Mouse (Mus musculus) spleen, postnatal 0 days (tissue): Measurements from ENCODE around the gene Fam118b. TPM values are rescaled to one million over a fixed set of nuclear protein-coding genes. Genes with fewer than 3 reads are reported as not detected.

ENCODE experiments used
- polyA plus RNA-seq: library from polyadenylated mRNA; unstranded; fragments of >200 nt; fragmentation: Nextera tagmentation; extraction: Ambion mirVana; gene quantifications from 2 replicates; pipeline ENCODE4 v1.2.1, GENCODE M21; 2015

Fam118b gene
- polyA plus RNA-seq, result 12.9 and 15.2 TPM in 2 replicates

DNA sequence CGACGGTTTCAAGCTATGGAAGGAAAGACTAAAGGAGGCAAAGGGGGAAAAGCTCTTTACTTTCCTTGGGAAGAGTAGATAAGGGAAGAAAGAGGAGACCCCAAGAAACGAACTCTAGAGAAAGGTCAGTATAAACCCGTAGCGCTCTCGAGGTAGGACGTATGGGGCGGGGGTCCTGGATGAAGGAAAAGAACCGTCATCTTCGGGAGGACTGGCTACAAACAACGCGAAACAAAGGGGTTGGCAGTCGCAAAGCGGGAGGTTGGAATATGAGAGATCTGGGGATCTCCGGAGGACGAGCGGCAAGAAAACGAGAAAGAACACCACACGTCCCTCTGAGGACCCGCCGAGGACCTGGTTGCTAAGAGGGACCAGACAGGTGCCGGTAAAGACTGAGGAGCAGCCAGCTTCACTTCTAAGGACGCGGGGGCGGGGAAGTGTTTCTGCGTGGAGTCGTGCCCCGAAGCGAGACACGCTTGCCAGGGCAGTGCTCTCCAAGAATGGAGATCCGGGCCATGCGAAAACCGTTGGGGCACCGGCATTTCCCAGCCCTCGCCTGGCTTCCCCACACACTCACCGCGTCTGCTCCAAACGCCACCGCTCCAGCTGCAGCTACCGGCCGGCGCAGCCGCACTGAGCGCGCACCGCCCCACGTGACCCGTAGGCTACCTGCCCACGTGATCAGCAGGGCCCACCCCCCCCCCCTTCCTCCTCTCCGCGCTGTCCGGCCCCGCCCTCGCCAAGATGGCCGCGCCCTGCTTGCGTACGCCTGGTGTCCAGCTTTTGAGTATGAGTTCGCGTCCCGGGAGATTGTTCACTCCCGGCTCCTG, at the start of gene Fam118b, which contains the start of gene Rpusd4:
Fam118b (minus strand) TSS at position 660 of the 830 bp plus-strand sequence.
Rpusd4 (plus strand) TSS at position 720 of the 830 bp plus-strand sequence.

GRCm38 (mm10) chr9:35210542-35211474, 56.8 kb downstream of the Fam118b start, which contains the start of gene Foxred1:
Gene Foxred1 (minus strand): TSS chr9:35211055.

DNA sequence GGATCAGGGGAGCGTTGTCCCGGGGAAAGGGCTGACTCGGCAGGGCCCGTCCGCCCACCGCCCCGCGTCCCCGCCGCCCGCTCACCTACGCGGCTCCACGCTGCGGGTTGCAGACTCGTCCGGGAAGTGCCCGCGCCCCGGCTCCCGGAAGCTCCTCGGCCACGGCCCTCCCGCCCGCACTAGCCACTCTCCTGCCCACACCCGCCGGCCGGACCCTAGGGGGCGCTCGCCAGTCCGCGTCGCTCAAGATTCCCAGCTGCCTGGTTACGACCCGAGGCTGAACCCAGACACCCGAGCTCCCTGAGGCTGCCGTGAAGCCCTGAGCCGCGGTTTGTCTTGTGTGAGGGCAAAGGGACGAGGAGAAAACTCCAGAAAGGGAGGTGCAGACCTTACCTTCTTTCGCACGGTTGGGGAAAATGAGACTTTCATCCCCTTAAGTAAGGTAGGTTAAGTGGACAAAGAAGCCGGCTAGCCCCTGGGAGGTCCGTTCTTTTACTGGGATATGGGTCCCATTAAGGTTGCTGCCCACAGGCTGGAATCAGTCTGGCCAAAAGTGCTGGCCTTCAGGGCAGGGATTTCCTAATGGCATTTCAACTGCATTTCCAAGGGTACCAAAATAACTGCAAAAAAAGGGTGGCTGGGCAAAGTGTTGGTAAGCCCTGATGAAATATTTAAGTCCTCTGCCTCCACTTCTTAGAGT, 67.7 kb downstream of the Fam118b start, which contains the start of the genes Srpr and Tirap:
Srpr (plus strand) TSS at position 404 of the 700 bp plus-strand sequence.
Tirap (minus strand) TSS at position 520 of the 700 bp plus-strand sequence.

DNA sequence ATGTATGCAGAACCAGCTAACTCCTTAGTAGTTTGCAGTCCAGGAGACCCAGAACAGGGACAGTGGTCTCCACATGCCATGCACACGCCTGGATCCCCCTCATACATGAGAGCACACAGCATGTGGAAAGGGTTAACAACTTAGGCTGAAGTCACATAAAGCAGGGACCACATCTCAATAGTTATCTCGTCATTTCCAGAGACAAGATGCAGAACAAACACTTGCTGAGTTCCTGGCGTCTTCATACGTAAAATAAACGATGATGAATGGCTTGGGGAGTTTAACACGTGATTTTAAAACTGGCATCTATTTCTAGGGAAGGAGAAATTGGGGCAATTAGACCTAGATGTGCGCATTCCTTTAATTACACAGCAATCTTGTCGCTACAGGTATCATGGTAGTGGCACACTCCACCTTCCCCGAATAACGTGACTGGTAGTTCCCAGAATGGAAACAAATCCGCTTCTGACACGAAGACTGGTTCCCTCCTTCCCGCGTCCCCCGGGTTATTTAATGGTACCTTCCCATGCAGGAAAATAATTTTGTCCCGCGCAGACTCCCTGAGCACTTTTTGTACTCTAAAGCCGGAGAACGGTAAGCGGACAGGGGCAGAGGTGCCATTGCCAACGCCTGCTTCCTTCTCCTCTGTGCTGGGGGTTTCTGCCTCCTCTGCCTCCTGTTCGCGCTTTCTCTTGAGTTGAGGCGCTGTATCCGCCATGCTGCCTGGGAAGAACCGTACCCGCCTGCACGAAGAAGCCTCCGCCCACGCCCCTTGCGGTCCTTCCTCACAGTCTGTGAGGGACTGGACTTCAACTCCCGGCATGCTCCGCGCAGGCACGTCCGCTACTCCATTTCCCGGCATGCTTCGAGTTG, 92.1 kb downstream of the Fam118b start, which contains the start of gene Dcps:
Dcps (minus strand) TSS at position 811 of the 873 bp plus-strand sequence.

Other genes with a start within 250 kb of the Fam118b start
- 29.7 and 34.6 TPM in 2 replicates for gene St3gal4, start 148.5 kb downstream of the Fam118b start, polyA plus RNA-seq
- 40.4 and 43.6 TPM in 2 replicates for gene Dcps, start 91.7 kb downstream of the Fam118b start, polyA plus RNA-seq
- gene Srpr, start 67.6 kb downstream of the Fam118b start, polyA plus RNA-seq, result 71.5 and 72.8 TPM in 2 replicates
- gene Tirap, start 67.5 kb downstream of the Fam118b start, polyA plus RNA-seq, result 6.0 and 7.4 TPM in 2 replicates
- 22.6 and 24.3 TPM in 2 replicates for gene Foxred1, start 56.8 kb downstream of the Fam118b start, polyA plus RNA-seq
- gene Rpusd4, start 60 bp upstream of the Fam118b start, polyA plus RNA-seq, result 16.6 and 17.7 TPM in 2 replicates
- gene Cdon, start 153.3 kb upstream of the Fam118b start, polyA plus RNA-seq, result 1.4 and 2.6 TPM in 2 replicates